Mouse (Mus musculus) cerebellum, adult (tissue): ENCODE measurements at regions not wholly inside any gene's neighbourhood (a gene's known extent, or its start where the extent isn't known, plus 50 kb on each side); places are given as distances from the start of the nearest gene placed in this dataset.

ENCODE experiments used
- ATAC-seq: cut with Nextera tagmentation; 2 replicates; pipeline ENCODE4 v1.9.2; 2017; ENCODE audit warnings: mild to moderate bottlenecking, moderate library complexity, mixed read lengths; ENCODE audit not compliant: insufficient number of reproducible peaks, low FRiP score, low TSS enrichment

GRCm38 (mm10) chr3:65478215-65478614 is 50.0 kb upstream of the Tiparp start:
- no peak for ATAC-seq

- ATAC-seq: no peak
Observed at GRCm38 (mm10) chr3:65477111-65477510, 51.1 kb upstream of the Tiparp start.

GRCm38 (mm10) chr3:65476091-65476953 is 51.9 kb upstream of the Tiparp start:
- no peak for ATAC-seq

- ATAC-seq: no peak
Observed at GRCm38 (mm10) chr3:65474585-65474984, 53.6 kb upstream of the Tiparp start.

GRCm38 (mm10) chr3:65471796-65472195 is 56.4 kb upstream of the Tiparp start:
- no peak for ATAC-seq

- ATAC-seq: no peak
Observed at GRCm38 (mm10) chr3:65469207-65469606, 59.0 kb upstream of the Tiparp start.

GRCm38 (mm10) chr3:65464769-65465168 is 63.4 kb upstream of the Tiparp start:
- ATAC-seq: no peak

- ATAC-seq: no peak
Observed at GRCm38 (mm10) chr3:65460936-65461335, 67.3 kb upstream of the Tiparp start.

- ATAC-seq: no peak
Observed at GRCm38 (mm10) chr3:65459702-65460101, 67.3 kb upstream of the Ssr3 start.

GRCm38 (mm10) chr3:65457931-65458330 is 65.5 kb upstream of the Ssr3 start:
- ATAC-seq: no peak

GRCm38 (mm10) chr3:65455597-65456284 is 63.3 kb upstream of the Ssr3 start:
- ATAC-seq: peak; percentile 93

- no peak for ATAC-seq
Observed at GRCm38 (mm10) chr3:65454301-65454700, 61.9 kb upstream of the Ssr3 start.

GRCm38 (mm10) chr3:65449176-65449575 is 56.8 kb upstream of the Ssr3 start:
- ATAC-seq: no peak

GRCm38 (mm10) chr3:65443701-65444100 is 51.3 kb upstream of the Ssr3 start:
- ATAC-seq: no peak

GRCm38 (mm10) chr3:65442946-65443345 is 50.5 kb upstream of the Ssr3 start:
- ATAC-seq: no peak

- no peak for ATAC-seq
Observed at GRCm38 (mm10) chr3:65442269-65442668, 49.8 kb upstream of the Ssr3 start.
